Mouse (Mus musculus): ENCODE data around the gene Lipt2.

GRCm38 (mm10) chr7:100206144-100206543 is 47.1 kb downstream of the Lipt2 start:
- TF ChIP-seq CTCF (IDR thresholded peaks at IDR 0.05; ENCODE audit: low read depth, low read length), result no peak
- no peak for TF ChIP-seq POLR2AphosphoS5 (IDR thresholded peaks at IDR 0.05; ENCODE audit: insufficient replicate concordance, low read depth, low read length)
- TF ChIP-seq TAL1 (conservative IDR thresholded peaks at IDR 0.05; ENCODE audit: low read depth, low read length), result no peak

Data from G1E (cell line).